Mouse (Mus musculus) splenic B cell, adult 2 months (primary cell): Measurements from ENCODE around the gene Tbc1d14.

Experiments used
- DNase-seq: peaks from one replicate; pipeline ENCODE4 v3.0.0-alpha.2; 2011; ENCODE audit warnings: low read depth, low spot score
- H3K27me3 ChIP-seq: 2 replicates; pipeline ENCODE4 v1.6.1; 2012; ENCODE audit warnings: mild to moderate bottlenecking, low read length, moderate library complexity, mixed read lengths; ENCODE audit not compliant: control insufficient read depth, poor library complexity, insufficient read depth, severe bottlenecking
- H3K36me3 ChIP-seq: 2 replicates; pipeline ENCODE4 v1.6.1; 2012; ENCODE audit warnings: mild to moderate bottlenecking, low read length, moderate library complexity, mixed read lengths; ENCODE audit not compliant: control insufficient read depth, poor library complexity, insufficient read depth, severe bottlenecking

Gene Tbc1d14

DNA sequence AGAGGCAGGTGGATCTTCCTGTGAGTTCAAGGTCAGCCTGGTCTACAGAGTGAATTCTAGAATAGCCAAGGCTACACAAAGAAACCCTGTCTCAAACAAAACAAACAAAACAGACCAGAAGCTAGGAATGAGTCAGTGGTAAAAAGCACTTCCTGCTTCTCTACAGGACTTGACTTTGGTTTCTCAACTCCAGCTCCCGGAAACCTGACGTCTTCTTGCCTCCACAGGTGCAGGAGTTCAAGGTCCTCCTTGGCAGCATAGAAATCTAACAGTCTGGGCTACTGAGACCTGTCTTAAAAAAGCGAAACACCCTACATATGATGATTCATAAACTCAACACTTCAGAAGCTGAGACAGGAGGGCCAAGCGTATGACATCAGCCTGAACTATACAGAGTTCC is 39.2 kb downstream of the Tbc1d14 start:
- H3K27me3 ChIP-seq, result no peaks in the 10 kb centered on the region
- DNase-seq, result peak; percentile 49
- H3K36me3 ChIP-seq, result 0 out of 2 replicates have a peak, but pooled peaks cover 2% of the 10 kb centered on the region

DNA sequence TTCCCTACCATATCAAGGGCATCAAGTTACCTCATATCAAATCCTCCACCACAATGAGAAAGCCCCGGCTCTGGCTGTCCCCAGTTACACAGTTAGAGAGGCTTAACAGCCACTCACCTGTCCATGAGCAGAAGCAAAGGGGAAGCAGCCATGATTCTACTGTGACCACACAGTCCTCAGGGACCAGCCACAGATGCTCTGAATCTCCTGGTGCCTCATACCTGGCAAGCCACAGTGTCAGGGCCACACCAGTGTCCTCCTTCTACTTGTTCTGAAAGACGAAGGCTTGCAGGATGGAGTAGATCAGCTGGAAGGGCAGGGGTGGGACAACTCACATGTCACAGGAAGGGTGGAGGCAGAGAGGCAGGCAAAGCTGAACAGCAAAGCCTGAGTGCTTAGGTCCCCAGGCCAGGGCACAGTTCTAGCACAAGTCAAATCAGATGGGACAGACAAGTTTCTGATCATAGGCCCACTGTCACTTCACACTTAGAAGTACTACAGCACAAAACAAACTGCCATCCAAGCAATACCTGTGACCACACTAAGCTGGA is 39.9 kb downstream of the Tbc1d14 start:
- DNase-seq, result peak; percentile 69

DNA sequence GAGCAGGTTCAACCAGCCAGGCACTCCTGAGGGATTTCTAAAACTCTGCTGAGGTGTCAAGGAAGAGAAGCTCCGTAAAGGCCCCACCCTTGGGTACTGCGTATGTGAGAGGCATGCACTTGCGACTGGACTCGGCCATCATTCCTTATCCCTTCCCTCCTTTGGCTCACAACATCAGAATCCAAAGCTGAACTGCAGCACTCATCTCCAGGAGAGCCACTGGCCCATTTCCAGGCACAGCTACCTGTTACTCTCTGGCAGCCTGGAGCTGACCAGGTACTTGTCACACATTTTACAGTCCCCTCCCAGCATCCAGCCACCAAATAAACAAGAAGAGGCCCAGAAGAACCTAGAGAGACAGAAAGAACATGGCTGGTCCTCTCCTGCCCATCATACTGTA is 40.7 kb downstream of the Tbc1d14 start:
- H3K27me3 ChIP-seq, result no peaks in the 10 kb centered on the region
- H3K36me3 ChIP-seq, result peaks cover 2% of the 10 kb centered on the region; the same call in 1 of the 2 replicates
- DNase-seq, result no peak

More for the DNA sequence above, 39.9 kb downstream of the Tbc1d14 start:
- no peaks in the 10 kb centered on the region for H3K27me3 ChIP-seq
- H3K36me3 ChIP-seq, result 0 out of 2 replicates have a peak, but pooled peaks cover 2% of the 10 kb centered on the region

DNA sequence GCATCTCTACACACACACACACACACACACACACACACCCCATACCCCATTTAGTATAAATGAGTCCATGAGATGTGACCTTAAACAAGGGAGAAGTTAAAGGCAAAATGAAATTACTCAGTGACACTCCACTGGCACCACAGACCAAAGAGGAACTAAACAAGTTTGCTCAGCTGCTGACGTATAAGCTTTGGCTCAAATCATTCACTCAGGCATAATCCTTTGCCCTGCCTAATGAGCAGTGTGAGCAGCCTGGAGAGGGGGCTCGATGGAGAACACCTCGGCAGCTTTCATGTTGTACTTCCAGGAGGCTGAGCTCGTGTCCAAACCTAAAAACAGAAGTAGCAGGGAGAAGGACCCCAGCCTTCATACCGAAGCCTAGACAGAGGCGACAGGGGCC is 43.8 kb downstream of the Tbc1d14 start:
- DNase-seq, result peak; percentile 73
- H3K27me3 ChIP-seq, result no peaks in the 10 kb centered on the region
- H3K36me3 ChIP-seq, result peaks cover 2% of the 10 kb centered on the region; the same call in 1 of the 2 replicates

DNA sequence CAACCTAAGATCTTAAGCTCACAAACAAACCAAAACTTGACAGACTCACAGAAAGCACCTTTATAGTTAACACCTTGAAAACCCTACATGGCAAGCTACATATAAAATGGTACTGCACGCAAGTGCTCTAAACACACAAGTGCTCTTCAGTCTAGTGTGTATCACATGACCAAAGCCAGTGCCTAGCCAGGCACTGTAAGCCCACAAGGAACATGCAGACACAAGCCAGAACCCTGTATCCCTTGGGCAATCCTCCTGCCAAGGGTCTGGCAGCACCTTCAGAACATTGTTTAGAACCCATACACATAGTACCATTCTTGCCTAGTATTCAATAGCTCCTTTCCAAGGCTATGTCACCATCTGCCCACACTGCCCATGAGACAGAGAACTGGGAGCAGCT is 48.3 kb downstream of the Tbc1d14 start:
- no peak for DNase-seq
- Histone ChIP-seq H3K27me3 (no peaks in the 10 kb centered on the region; the same call in 1 of the 2 replicates), H3K36me3 (no peaks in the 10 kb centered on the region; the same call in none of the 2 replicates)

DNA sequence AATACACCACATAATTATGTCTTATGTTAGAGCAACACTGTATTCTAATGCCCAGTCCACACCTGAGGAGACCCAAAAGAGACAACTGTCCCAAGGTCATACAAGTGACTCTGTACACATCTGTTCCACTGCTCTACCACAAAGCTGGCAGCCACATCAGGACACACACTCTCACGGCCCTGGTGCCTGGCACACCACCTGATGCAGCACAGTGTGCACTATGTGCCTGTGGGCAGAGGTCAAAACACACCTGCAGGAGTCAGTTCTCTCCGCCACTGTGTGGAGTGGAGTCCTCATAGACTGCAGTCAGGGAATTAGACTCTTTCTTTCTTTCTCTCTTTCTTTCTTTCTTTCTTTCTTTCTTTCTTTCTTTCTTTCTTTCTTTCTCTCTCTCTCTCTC is 52.1 kb downstream of the Tbc1d14 start:
- no peak for DNase-seq
- H3K27me3 ChIP-seq, result no peaks in the 10 kb centered on the region; the same call in 1 of the 2 replicates
- H3K36me3 ChIP-seq, result no peaks in the 10 kb centered on the region; the same call in 1 of the 2 replicates

DNA sequence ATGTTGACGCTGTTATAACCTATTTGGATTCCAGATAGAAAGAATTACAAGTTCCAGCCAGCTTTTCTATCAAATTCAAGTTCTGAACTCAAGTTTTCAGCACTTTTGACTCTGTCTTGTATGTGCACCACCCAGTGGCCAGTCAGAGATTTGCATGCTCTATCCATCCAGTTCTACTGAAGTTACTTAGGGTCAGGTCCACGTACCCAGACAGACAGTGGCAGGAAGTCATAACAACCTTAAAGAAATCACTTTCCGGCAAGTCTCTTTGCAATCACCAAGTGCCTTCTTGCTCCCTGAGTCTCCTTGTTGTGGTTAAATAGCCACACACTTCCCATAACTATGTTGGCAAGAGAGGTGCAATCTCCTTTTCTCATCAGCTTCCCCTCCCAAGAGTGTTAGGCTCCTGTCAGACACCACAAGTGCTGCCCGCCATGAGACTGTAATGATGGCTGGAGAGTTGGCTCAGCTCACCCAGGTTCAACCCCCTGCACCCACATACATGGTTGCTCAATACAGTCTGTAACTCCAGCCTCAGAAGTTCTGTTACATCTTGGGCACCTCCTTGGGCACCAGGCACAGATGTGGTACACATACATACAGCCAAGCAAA is 54.4 kb downstream of the Tbc1d14 start:
- Histone ChIP-seq H3K36me3 (no peaks in the 10 kb centered on the region; the same call in 1 of the 2 replicates), H3K27me3 (no peaks in the 10 kb centered on the region; the same call in 1 of the 2 replicates)
- peak; percentile 85 for DNase-seq

DNA sequence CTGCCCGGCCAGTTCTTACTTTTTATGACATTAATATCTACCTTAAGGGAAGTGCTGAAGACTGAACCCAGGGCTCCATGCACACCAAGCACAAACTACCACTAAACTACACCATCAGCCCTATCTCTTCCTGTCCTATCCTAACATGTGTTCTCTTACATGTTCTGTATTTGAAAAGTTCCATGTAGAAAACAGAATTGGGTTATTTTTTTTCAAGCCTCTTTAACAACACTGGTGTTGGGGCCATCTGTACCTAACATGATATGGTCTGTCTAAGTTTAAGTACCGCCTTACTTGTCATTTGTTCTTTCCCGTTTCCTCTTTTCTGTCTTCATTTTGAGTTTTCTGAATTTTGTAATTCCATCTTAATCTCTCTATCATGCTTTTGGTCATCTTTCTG is 56.7 kb downstream of the Tbc1d14 start:
- peak; percentile 26 for DNase-seq
- no peaks in the 10 kb centered on the region for H3K36me3 ChIP-seq

DNA sequence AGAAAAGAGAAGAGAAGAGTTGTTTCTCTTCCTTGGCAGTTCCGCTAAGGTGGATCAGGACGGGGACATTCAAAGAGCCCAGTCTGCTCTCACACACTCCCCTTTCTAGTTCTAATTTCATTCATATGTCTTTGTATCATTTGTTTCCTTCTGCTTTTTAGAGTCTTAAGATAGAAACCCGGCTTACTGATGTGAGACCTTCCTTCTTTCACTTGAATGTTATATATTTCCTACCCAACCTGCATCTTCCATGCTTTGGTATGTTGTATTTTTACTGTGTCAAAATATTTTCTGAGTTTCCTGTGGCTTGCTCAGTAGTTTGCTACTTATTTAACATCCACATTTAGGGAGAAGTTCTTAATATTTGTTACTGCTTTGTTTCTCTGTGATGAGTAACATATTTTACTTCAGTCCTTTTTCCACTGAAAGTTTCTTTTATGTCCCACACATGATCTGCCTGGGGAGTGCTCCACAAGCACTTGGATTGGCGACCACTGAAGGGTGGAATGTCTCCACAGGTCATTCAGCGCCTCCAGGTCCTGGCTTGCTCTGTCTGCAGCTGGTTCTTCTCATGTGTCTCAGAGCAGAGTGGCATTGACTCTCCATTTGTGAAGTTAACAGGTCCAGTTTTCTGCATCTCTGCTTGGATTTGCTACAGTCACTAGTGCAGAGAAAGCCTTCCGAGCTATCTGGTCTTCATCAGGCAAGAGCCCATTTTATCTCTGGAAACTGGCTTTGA is 57.5 kb downstream of the Tbc1d14 start:
- no peaks in the 10 kb centered on the region for H3K36me3 ChIP-seq
- H3K27me3 ChIP-seq, result no peaks in the 10 kb centered on the region
- peak; percentile 73 for DNase-seq

More for the DNA sequence above, 56.7 kb downstream of the Tbc1d14 start:
- H3K27me3 ChIP-seq, result no peaks in the 10 kb centered on the region

DNA sequence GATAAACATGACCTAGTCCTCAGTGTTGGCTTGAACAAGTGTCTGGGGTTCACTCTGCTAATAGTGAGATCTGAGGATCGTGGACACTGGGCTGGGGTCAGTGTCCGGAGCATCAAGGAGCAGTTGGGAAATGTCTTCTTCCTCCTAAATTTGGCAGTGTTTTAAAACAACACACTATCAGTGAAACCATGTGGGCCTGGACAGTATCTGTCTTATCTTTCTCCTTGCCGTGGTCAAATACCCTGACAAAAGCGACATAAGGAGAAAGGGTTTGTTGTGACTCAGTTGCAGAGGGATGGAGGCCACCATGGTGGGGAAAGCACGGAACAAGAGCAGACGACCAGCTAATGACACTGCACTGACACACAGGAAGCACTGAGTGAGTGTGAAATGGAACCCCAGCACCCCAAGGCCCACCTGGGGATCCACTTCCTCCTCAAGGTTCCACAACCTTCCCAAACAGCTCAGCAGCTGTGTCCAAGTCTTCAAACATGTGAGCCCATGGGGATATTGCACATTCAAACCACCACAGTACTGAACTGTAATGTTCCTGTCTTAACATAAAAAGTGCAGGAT is 58.5 kb downstream of the Tbc1d14 start:
- DNase-seq, result peak; percentile 46
- Histone ChIP-seq H3K27me3 (no peaks in the 10 kb centered on the region), H3K36me3 (no peaks in the 10 kb centered on the region)

DNA sequence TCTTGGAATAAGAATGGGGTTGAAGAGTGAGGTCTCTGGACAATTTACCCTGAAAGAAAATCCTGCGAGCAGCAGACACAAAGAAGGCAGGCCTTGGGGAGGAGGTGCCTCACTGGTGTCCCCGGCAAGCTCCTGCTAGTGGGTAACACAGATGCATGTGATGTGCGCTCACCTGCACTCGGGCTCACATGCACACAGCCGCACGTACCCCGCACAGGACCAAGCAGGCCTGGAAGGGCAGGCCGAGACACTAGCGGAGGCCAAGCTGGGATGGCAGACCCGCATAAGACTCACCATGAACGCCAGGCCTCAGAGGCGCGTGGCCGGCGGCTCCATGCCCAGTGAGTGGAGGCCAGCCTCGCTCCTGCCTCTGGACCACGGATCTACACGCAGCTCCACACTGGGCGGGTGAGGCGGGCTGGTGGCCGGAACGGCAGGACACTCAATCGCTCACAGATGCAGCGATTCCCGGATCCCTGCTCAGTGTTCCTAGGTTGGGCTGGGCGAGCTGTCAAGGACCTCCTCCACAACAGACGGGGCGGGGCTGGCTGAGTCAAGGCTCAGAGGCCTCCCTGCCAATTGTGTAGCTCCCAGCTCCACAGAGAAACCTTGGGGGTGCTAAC is 62.8 kb downstream of the Tbc1d14 start:
- peak; percentile 55 for DNase-seq
- no peaks in the 10 kb centered on the region for H3K36me3 ChIP-seq
- H3K27me3 ChIP-seq, result no peaks in the 10 kb centered on the region

DNA sequence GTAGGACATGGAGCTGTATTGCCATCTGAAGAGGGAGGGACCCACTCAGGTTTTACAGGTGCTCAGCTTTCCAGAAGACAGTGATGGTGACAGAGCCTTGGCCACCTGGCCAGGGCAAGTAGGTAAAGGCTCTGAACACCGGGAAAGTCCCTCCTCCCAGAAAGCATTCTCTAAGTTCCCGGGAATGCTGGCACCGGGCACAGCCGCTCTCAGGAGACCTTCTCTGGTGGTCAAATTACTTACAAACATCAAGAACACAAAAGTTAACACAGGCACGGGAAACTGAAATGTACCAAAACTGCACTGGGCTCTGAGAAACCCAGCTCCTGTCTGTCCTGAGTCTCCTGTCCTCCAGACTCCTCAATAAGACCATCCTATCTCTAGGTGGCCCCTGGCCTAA is 63.4 kb downstream of the Tbc1d14 start:
- no peak for DNase-seq
- Histone ChIP-seq H3K36me3 (no peaks in the 10 kb centered on the region; the same call in 1 of the 2 replicates), H3K27me3 (no peaks in the 10 kb centered on the region)

DNA sequence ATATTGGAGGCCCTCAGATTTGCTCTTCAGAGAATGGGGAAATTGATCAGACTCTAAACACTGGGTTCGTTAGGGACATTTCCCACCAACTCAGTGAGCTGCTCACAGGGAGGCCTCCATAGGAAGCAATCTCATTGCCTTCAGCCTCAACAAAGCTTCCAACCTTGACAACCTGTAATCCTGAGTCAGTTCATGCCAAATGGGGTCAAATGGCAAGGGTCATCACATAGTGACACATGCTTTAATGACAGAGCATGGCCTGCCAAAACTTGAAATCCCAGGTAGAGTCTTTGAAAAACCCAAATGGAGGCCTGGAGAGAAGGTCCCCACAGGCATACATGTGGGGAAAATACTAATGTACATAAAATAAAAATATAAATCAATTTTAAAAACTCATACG is 66.2 kb downstream of the Tbc1d14 start:
- no peaks in the 10 kb centered on the region for H3K27me3 ChIP-seq
- DNase-seq, result no peak
- H3K36me3 ChIP-seq, result peaks cover 1% of the 10 kb centered on the region

DNA sequence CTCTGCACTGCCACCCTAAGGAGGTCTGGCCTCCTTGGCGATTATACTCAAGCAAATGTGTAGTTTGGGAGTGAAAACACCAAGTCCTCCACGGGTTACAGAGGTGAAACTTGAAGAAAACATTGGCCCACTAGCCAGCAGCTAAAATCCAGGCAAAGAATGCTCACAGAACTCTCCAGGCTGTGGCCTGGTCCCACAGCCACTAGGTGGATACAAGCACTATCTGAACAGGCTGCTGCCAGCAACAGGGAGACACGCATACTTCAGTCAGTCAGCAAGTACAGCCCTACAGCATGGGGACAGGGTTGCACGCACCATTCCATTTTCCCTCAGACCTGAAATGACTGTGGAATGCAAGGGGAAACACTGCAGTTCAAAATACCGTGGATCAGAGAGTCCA is 66.8 kb downstream of the Tbc1d14 start:
- peaks cover 2% of the 10 kb centered on the region for H3K36me3 ChIP-seq
- H3K27me3 ChIP-seq, result no peaks in the 10 kb centered on the region
- peak; percentile 65 for DNase-seq
